Mouse (Mus musculus): ENCODE measurements around the gene Cachd1.

Gene Cachd1

DNA sequence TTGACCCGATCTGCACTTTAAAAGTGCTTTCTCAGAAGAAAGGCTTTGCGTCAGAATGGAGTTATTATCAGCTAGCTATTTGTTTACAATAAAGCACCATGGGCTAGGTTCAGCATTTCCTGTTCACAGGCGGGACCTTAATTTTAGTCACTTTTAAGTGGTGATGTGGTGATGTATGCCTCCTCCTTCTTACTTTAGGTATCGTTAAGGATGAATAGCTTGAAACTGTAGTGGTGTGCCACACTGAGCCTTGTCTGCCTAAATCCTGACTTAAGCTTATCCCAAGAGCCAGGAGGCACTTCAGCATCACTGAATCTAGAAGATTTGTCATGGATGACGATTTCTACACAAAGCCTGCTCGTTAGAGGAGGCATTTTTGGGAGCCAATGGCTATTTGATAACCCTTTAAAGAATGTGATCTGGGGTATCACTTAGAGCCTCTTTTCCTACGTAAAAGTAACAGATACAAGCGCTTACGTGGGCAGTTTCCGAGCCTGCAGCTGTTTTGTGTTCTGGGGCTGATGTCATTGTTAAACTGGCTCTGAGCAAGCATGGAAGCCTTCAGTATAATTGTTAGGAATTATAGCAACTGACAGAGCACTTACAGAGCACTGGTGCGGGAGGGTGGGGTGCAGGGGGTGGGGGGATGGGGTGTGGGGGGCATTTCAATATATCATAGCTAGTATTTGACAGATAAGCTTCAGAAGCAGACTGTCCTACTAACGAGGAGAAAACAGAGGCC, 89.7 kb downstream of the Cachd1 start:
- no peak for DNase-seq (ENCODE audit: low spot score)

- DNase-seq (ENCODE audit: low spot score): no peak
Observed at GRCm38 (mm10) chr4:100877351-100877750, 100.9 kb downstream of the Cachd1 start.

GRCm38 (mm10) chr4:100879414-100879813, 102.9 kb downstream of the Cachd1 start:
- no peak for DNase-seq (ENCODE audit: low spot score)

GRCm38 (mm10) chr4:100880075-100880474, 103.6 kb downstream of the Cachd1 start:
- no peak for DNase-seq (ENCODE audit: low spot score)

DNA sequence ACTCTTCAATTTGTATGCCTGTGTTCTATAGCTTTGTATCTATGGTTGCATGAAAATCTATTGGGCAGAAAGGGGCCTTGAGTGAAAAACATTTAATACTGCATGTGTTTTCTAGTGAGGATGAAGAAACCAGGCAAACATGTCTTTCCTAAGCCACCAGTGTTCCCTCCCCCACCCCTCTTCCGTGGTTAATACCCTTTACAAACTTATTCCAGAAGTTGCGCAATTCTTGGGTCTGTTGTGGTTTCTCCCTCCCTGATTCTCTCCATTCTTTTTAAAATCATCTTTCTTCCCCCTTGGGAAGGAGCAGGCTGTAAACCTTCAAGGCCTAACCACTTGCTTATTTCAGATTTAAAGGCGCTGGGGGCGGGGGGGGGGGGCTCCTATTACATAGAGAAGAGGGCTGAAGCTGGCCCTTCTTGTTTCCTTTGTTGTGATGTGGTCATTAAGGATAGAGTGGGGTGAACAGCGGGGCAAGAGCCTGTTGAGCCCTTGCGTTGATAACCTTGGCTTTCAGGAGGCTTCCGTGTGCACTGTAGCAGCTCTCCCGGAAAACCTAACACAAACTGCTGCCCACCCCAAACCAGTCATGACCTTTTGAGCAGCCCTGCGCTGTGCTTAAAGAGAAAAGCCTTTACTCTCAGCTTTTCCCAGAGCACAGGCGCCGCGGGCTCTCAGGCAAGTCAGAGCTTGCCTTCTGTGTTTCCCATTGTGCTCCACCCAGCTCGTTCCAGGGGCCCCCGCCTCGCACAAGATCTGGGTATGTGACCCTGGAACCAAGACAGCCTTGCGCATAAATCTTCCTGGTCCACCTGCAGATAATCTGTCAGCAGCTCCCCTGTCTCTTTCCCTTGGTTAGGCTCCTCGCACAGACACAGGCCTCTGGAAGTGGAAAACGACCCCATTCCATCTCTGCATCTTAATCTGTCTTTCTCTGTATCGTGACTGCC, 109.6 kb downstream of the Cachd1 start:
- no peak for DNase-seq (ENCODE audit: low spot score)

DNA sequence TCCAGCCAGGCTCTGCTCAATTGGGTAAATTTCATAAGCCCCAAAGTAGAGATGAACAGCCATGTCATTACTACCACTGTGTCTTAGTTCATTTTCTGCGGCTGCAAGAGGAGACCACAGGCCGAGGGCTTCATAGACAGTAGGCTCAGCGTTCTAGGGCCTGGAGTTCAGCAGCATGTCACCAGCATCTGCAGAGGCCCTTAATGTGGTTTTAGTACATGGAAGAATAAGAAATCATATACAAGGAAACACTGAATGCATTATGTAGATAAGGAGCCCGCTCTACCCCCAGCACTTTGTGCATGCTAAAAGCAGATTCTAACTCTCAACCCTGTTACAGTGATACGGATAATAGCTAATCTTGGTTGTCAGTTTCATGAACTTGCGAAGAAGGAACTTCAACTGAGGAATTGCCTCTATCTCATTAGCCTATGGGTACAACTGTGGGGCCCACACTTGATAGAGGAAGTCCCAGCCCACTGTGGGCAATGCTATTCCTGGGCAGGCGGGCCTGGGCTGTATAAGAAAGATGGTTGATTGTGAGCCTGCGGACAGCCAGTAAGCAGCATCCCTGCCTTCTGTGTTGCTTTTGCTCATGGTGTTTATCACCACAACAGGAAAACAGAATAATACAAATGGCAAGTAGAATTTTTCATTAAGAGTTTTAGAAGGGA, 110.4 kb downstream of the Cachd1 start:
- no peak for DNase-seq (ENCODE audit: low spot score)

GRCm38 (mm10) chr4:100890106-100890970, 113.9 kb downstream of the Cachd1 start:
- DNase-seq (ENCODE audit: low spot score): no peak

- no peak for DNase-seq (ENCODE audit: low spot score)
Observed at GRCm38 (mm10) chr4:100893739-100894138, 117.3 kb downstream of the Cachd1 start.

DNA sequence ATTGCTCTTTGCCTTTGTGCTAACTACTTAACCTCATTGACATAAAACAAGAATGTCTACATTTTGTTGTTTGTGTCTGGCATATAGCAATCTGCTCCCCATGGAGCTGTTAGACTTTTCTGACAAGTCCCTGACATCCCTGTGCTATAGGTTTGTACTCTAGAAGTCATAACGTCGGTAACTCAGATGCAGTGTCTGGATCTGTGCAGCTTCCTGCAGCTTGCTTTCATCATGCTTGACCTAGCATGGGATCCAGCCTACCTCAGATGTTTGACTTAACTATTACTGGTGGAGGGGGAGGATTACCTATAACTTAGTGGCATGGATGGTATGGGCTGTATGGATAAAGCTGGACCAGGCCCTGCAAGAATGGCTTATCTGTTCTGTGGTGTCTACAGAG, 117.7 kb downstream of the Cachd1 start:
- DNase-seq (ENCODE audit: low spot score): no peak

- no peak for DNase-seq (ENCODE audit: low spot score)
Observed at GRCm38 (mm10) chr4:100896260-100897010, 120.0 kb downstream of the Cachd1 start.

DNA sequence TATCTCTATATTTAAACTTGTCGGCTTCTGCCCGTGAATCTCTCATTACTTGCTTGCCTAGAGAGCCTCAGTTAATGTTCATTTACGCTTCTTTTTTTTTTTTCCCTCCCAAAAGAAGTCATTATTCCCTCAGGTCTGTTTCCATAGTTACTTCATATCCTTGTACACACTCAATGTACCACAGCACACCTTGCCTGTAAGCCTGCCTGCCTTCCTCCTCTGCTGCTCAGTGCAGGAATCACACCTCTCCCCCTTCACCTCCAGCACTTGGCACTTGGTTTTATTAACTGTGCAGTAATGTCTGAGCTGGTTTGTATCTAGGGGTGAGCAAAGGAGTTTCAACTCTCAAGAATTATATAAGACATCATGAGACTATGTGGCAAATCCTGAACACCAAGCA, 121.5 kb downstream of the Cachd1 start:
- DNase-seq (ENCODE audit: low spot score): no peak

- DNase-seq (ENCODE audit: low spot score): no peak
Observed at GRCm38 (mm10) chr4:100909694-100910340, 133.3 kb downstream of the Cachd1 start.

GRCm38 (mm10) chr4:100910605-100911330, 134.3 kb downstream of the Cachd1 start:
- no peak for DNase-seq (ENCODE audit: low spot score)

DNA sequence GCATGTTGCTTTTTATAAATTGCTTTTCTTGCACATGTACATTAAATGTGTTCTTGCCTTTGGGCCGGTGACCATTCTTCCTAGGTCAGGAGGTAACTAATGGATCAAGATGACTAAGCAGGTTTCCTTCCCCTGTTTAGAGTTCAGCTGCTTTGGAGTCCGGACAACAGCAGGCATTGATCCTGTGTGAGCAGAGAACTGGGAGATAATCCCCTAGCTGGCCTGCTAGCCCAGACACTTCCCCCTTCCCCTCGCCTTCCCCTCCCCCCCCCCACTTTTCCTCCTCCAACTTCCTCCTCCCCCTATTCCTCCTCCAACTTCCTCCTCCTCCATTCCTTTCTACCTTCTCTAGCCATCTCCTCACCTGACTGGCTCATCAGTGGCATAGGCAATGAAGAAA, 135.2 kb downstream of the Cachd1 start:
- DNase-seq (ENCODE audit: low spot score): no peak

DNA sequence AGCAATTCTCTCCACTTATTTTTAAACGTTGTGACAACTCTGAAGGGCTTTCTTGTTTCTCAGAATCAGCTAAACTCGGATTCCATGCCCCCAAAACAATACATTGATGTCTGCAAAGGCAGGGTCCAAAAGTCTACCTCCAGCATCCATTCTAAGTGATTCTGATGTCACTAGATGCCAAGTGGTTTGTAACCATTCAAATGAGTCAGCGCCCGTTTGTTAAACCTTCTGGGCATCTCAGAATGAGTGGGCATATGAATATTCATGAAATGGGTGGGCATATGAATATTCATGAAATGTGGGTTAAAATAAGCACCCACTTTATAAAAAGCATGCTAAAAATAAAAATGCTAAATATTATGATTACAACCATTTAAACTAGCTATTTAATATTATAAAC, 137.2 kb downstream of the Cachd1 start:
- no peak for DNase-seq (ENCODE audit: low spot score)

DNA sequence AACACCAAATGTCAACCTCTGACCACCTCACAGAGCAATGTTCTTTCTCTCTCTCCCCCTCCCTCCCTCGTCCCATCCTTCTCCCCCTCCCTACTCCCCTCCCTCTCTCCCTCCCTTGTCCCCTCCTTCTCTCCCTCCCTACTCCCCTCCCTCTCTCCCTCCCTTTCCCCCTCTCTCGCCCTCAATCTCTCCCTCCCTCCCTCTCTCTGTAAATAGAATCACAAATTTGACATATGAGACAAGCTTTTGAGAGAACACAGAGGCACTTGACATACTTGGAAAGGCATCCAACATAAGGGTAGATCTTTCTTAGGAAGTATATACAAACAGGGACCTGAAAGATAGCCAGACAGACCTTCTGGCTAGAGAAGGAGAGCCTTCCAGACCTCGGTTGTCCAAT, 138.1 kb downstream of the Cachd1 start:
- DNase-seq (ENCODE audit: low spot score): no peak

GRCm38 (mm10) chr4:100915093-100915492, 138.6 kb downstream of the Cachd1 start:
- no peak for DNase-seq (ENCODE audit: low spot score)

GRCm38 (mm10) chr4:100917511-100917910, 141.0 kb downstream of the Cachd1 start:
- DNase-seq (ENCODE audit: low spot score): no peak

DNA sequence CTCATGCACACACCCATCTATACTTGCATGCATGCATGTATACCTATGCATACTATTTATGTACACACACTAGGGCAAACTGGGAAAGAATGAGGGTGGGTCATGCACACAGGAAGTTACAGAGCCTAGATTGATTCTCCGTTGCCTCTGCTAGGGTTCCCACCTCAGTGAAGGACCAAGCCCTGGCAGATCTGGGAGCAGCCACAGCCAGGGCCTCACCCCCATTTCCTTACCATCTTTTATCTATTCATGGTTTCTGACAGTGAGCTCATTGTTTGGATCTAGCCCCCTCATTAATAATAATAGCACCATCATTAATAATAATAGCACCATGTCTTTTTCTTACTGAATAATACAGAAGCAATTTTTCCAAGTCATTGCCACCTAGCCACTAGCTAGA, 143.9 kb downstream of the Cachd1 start:
- DNase-seq (ENCODE audit: low spot score): no peak

Measured in layer of hippocampus, adult 11-12 months (tissue).